Mouse (Mus musculus) thymus, adult 2 months (tissue): ENCODE data around the gene Irx1. TPM values are rescaled to one million over a fixed set of nuclear protein-coding genes. Genes with fewer than 3 reads are reported as not detected.

Source experiments
- DNase-seq: peaks from one replicate; pipeline ENCODE4 v3.0.0; 2021
- H3K27ac ChIP-seq: fragments of 200-500 bp; 2 replicates; pipeline ENCODE4 v1.5.1; 2012; ENCODE audit warnings: low read length, control low read depth; ENCODE audit not compliant: control insufficient read depth, insufficient read depth
- H3K27me3 ChIP-seq: fragments of 200-500 bp; 2 replicates; pipeline ENCODE4 v1.6.1; 2012; ENCODE audit warnings: mild to moderate bottlenecking, low read length, moderate library complexity, mixed read lengths; ENCODE audit not compliant: control insufficient read depth, insufficient read depth
- H3K36me3 ChIP-seq: fragments of 200-500 bp; 2 replicates; pipeline ENCODE4 v1.6.1; 2012; ENCODE audit warnings: mild to moderate bottlenecking, low read length, moderate library complexity; ENCODE audit not compliant: control insufficient read depth, insufficient read depth
- H3K4me1 ChIP-seq: fragments of 200-500 bp; replicated peaks from 2 replicates; pipeline ENCODE4 v1.6.1; 2012; ENCODE audit warnings: low read length; ENCODE audit not compliant: control insufficient read depth, insufficient read depth
- H3K4me3 ChIP-seq: fragments of 200-500 bp; 2 replicates; pipeline ENCODE4 v1.5.1; 2012; ENCODE audit warnings: mild to moderate bottlenecking, low read length, control low read depth, moderate library complexity; ENCODE audit not compliant: control insufficient read depth, insufficient read depth
- CTCF ChIP-seq: fragments of 200-500 bp; IDR thresholded peaks from 2 replicates; pipeline ENCODE4 v1.5.1; 2012; ENCODE audit warnings: mild to moderate bottlenecking, control low read depth, low read length, moderate library complexity, borderline replicate concordance; ENCODE audit not compliant: control insufficient read depth, poor library complexity, insufficient read depth; ENCODE audit errors: extremely low read depth
- POLR2A ChIP-seq: fragments of 200-500 bp; IDR thresholded peaks from 2 replicates; pipeline ENCODE4 v1.6.1; 2012; ENCODE audit warnings: mild to moderate bottlenecking, low read length, control low read depth, moderate library complexity; ENCODE audit not compliant: control insufficient read depth, poor library complexity, insufficient read depth; ENCODE audit errors: extremely low read depth
- WGBS: fragments of 180-500 bp; shearing (Covaris S2); methylation state at CpG from one replicate; pipeline ENCODE4 v1.1.7; 2018; 5-methylcytosine and 5-hydroxymethylcytosine counted together
- polyA plus RNA-seq: library from polyadenylated mRNA; depleted of rRNA; stranded (reverse); fragments of >200 nt; gene quantifications from 2 replicates; pipeline ENCODE4 v1.2.3, GENCODE M21; 2012

Gene Irx1
- polyA plus RNA-seq, 1 experiment, result 0.80 TPM

DNA sequence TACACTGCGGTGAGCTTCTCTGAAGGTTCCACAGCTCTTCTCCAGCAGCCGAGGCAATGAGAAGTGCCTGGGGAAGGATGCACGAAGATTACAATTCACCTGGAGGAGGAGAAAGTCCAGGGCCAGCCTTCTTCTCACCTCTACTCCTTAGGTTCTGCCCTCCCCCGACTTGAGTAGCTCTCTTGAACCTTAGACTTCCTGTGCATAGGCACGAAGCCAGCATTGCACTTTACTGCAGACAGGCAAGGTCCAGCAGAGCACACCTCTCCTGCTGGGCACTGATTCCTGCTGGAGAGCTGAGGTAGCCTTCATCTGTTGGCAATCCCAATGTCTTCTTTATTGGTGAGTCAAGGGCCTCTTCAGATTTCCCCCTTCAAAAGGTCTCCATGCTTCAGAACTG is 13.7 kb downstream of the Irx1 start:
- no peaks in the 10 kb centered on the region for H3K27me3 ChIP-seq
- no peaks in the 10 kb centered on the region for H3K4me1 ChIP-seq
- H3K27ac ChIP-seq, result no peak overlapping the region
- WGBS, result 63% methylated on average over 5 of the region's 5 CpGs
- no peak for TF ChIP-seq CTCF
- no peak for TF ChIP-seq POLR2A
- no peak for DNase-seq
- H3K4me3 ChIP-seq, result no peak overlapping the region
- H3K36me3 ChIP-seq, result no peaks in the 10 kb centered on the region

GRCm38 (mm10) chr13:71910361-71910760 is 53.2 kb downstream of the Irx1 start:
- Histone ChIP-seq H3K27ac (no peak overlapping the region), H3K36me3 (no peaks in the 10 kb centered on the region), H3K4me3 (no peak overlapping the region), H3K4me1 (no peaks in the 10 kb centered on the region), H3K27me3 (no peaks in the 10 kb centered on the region)
- TF ChIP-seq CTCF, result no peak
- TF ChIP-seq POLR2A, result no peak
- DNase-seq, result no peak
- 86% methylated on average over 3 of the region's 3 CpGs for WGBS
